Mouse (Mus musculus) cortical plate, adult 2 months (tissue): ENCODE measurements around the gene Tmc1.

Experiments used
- CTCF ChIP-seq: fragments of 200-500 bp; IDR thresholded peaks from 2 replicates; pipeline ENCODE4 v1.5.1; 2011; ENCODE audit warnings: mild to moderate bottlenecking, control low read depth, low read length; ENCODE audit not compliant: insufficient read depth; ENCODE audit errors: extremely low read depth
- POLR2A ChIP-seq: fragments of 200-500 bp; IDR thresholded peaks from 2 replicates; pipeline ENCODE4 v1.6.1; 2011; ENCODE audit warnings: mild to moderate bottlenecking, low read length, control low read depth; ENCODE audit not compliant: insufficient read depth; ENCODE audit errors: extremely low read depth

GRCm38 (mm10) chr19:20923336-20924211 lies 30.4 kb downstream of the Tmc1 start:
- no peak for TF ChIP-seq POLR2A
- TF ChIP-seq CTCF = no peak
